Mouse (Mus musculus) bone marrow, adult 2 months (tissue): Measurements from ENCODE around the gene Ssna1. TPM values are rescaled to one million over a fixed set of nuclear protein-coding genes. Genes with fewer than 3 reads are reported as not detected.

Experiments
- H3K27ac ChIP-seq: fragments of 200-500 bp; 2 replicates; pipeline ENCODE4 v1.5.1; 2012; ENCODE audit warnings: low read depth, mild to moderate bottlenecking, control low read depth, inconsistent platforms, low read length; ENCODE audit not compliant: control insufficient read depth, poor library complexity, insufficient read depth
- H3K4me1 ChIP-seq: fragments of 200-500 bp; 2 replicates; pipeline ENCODE4 v1.6.1; 2011; ENCODE audit warnings: low read length; ENCODE audit not compliant: control insufficient read depth, insufficient read depth
- H3K4me3 ChIP-seq: fragments of 200-500 bp; replicated peaks from 2 replicates; pipeline ENCODE3; 2011; ENCODE audit warnings: mild to moderate bottlenecking, low read depth, low read length, control low read depth; ENCODE audit not compliant: control insufficient read depth
- CTCF ChIP-seq: fragments of 200-500 bp; IDR thresholded peaks from 2 replicates; pipeline ENCODE4 v1.5.1; 2011; ENCODE audit warnings: low read length, control low read depth; ENCODE audit not compliant: control insufficient read depth, insufficient read depth
- POLR2A ChIP-seq: fragments of 200-500 bp; IDR thresholded peaks from 2 replicates; pipeline ENCODE4 v1.6.1; 2011; ENCODE audit warnings: low read depth, mild to moderate bottlenecking, control low read depth, low read length, borderline replicate concordance; ENCODE audit not compliant: control insufficient read depth
- WGBS: fragments of 180-500 bp; shearing (Covaris S2); methylation state at CpG from one replicate; pipeline ENCODE4 v1.1.7; 2018; 5-methylcytosine and 5-hydroxymethylcytosine counted together
- polyA plus RNA-seq: library from polyadenylated mRNA; stranded (reverse); fragments of >200 nt; gene quantifications from 2 replicates; pipeline ENCODE4 v1.2.4, GENCODE M21; 2011; ENCODE audit warnings: low replicate concordance; ENCODE audit not compliant: missing spikeins, insufficient read depth, insufficient read length

Ssna1 gene
- 48.8 and 65.8 TPM in 2 replicates for polyA plus RNA-seq

DNA sequence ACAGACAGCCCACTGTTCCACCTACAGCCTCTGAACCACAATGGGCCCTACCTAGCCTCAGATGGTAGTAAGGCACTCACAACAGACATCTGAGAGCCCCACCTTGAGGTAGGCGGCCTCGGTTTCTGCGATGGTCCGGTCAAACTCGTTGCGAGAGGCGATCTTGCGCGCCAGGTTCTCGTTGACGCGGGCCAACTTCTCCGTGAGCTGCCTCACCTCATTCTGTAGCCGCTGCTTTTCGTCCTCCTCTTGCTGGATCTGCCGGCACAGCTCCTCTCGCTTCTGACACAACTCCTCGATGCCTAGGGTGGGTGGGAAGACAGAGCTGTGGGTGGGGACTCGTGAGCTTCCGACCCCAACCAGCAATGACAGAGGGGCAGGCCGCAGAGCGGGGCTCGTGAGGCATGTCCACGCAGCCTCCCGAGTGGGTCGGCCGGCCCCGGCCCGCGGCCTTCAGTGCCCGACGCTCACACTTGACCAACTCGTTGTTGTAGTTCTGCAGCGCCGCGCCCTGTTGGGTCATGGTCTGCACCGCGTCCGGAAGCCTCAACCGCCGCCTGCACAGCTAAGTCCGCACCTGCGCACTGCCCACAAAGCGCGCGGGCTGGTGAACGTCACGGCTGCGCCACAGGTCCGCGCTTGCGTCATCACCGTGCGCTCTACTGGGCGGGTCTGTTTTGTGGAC, at the start of gene Ssna1, which contains the start of gene Anapc2:
TSS of gene Ssna1 (minus strand) at position 612 of the 685 bp plus-strand sequence.
TSS of gene Anapc2 (plus strand) at position 652 of the 685 bp plus-strand sequence.
- peaks cover 5% of the 10 kb centered on the region for H3K4me1 ChIP-seq
- TF ChIP-seq CTCF = peak; percentile 38; the same call in 1 of the 2 replicates
- peak; percentile 97 for TF ChIP-seq POLR2A
- peak within 1 kb of the TSS; percentile 85 for H3K27ac ChIP-seq
- peak within 1 kb of the TSS; percentile 93 for H3K4me3 ChIP-seq
- under 1% methylated on average over 55 of the region's 55 CpGs for WGBS

DNA sequence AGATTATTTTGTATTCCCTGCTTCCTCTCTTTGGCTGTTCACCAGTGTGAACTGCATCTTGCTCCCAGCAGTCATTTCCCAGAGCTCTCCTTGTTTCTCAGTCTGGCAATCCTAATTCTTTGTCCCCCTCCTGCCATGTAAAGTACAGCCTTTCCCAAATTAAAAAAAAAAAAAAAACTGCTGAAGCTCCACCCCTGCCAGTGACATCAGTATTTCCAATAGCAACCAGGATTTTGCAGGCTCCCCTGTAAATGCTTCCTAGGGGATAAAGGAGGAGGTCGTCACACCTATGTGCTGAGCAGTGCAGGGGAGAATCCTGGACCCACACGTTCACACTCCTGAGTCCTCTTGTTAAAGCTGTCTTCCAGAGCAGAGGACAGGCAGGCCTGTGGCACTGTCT, 47.8 kb upstream of the Ssna1 start:
- no peak for TF ChIP-seq POLR2A
- no peak for TF ChIP-seq CTCF
- H3K27ac ChIP-seq = no peak overlapping the region
- no peaks in the 10 kb centered on the region; the same call in 1 of the 2 replicates for H3K4me1 ChIP-seq
- no peak overlapping the region for H3K4me3 ChIP-seq
- 32% methylated on average over 2 of the region's 2 CpGs for WGBS

DNA sequence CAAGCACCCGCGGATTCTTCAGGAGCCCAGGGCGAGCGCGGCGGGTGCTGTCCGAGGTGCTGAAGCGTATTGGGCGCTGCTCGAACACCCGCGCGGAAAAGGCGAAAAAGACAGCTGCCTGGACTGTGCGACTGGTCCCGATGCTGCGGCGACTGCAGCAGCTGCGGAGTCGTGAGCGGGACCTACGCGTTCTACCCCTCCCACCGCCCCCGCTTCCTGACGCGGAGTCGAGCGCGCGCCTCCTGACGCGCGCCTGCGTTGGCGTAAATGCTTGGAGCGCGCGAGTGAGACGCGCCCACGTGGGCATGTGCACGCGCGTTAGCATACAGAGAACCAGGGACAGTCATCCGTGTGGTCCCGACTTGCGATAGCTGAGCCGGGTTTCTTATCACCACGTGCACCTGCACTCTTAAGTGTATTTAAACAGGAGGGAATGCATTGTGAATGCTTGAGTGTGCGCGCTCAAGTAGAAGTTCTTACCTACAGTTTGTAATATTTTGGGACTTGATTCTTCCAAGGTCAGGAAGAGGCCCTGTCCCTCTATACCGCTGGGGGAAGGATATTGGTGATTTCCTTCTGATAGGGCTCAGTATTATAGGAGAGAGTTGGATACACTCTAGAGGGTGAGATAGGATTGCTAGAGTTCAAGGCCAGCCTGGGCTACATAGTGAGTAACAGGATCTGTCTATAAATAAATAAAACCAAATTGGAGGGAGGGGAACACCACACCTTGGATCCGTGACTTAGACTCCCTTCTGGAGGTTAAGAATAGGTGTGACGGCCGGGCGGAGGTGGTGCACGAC, 46.9 kb upstream of the Ssna1 start, which contains the start of gene Grin1:
TSS of gene Grin1 (minus strand) at position 217 of the 803 bp plus-strand sequence.
- WGBS = 12% methylated on average over 56 of the region's 58 CpGs
- TF ChIP-seq POLR2A = no peak
- TF ChIP-seq CTCF = no peak

DNA sequence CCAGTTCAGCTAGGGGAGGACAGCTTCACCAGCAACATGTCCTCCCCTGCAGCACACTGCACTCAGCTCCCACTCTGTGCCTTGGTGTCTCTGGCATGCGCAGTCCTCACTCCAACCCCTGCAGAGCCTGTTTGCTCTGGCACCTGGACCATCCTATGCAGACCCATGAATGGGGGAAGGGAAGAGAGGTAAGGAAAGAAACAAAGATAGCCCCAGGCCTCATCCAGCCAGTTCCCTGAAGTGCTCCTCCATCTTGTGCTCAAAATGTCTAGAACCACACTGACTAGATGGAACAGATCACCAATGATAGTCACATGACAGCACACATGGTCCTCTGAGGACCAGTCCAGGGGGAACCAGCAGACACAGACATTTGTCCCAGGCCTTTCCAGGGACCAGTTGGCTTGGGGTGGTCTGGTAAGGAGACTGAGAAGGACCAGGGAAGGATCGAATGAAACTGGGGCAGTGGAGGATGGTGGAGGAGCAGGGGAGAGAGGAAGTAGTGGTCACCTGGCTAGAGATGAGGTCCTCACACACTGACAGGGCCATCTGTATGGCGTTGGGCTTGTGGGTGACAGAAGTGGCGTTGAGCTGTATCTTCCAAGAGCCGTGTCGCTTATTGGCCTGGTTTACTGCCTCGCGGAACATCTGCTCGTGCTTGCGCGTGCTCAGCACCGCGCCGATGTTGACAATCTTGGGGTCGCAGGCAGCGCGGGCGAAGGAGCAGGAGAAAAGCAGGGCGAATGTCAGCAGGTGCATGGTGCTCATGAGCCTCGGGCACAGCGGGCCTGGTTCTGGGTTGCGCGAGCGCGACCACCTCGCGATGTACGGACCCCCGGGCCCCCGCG, 46.1 kb upstream of the Ssna1 start:
- 8% methylated on average over 31 of the region's 31 CpGs for WGBS
- TF ChIP-seq POLR2A (no peak), CTCF (no peak)
- no peak overlapping the region for H3K27ac ChIP-seq
- no peaks in the 10 kb centered on the region; the same call in none of the 2 replicates for H3K4me1 ChIP-seq
- H3K4me3 ChIP-seq = no peak overlapping the region

More for the DNA sequence above, 46.9 kb upstream of the Ssna1 start, which contains the start of gene Grin1:
- no peak within 1 kb of the TSS for H3K4me3 ChIP-seq
- no peak within 1 kb of the TSS for H3K27ac ChIP-seq
- no peaks in the 10 kb centered on the region; the same call in 1 of the 2 replicates for H3K4me1 ChIP-seq

DNA sequence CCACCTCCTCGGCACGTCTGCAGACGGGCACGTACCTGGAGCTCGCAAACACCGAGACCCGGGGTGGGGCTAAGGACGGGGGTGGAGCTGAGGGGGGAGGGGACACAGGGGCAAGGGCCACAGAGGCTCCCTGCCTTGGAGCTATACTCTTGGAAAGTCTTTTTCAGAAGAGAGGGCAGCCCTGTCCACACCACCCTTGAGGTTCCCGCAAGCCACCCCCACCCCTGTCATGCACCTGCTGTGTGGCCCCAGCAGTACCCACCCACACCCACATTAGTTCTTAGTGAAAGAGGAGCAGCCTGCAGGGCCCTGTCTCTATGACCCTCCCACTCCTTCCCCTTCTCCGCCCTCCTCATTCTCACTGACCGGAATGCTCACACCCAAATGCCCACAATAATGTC, 39.3 kb upstream of the Ssna1 start:
- Histone ChIP-seq H3K27ac (no peak overlapping the region), H3K4me1 (no peaks in the 10 kb centered on the region; the same call in 1 of the 2 replicates), H3K4me3 (no peak overlapping the region)
- 5% methylated on average over 11 of the region's 11 CpGs for WGBS
- TF ChIP-seq POLR2A = no peak
- no peak for TF ChIP-seq CTCF

DNA sequence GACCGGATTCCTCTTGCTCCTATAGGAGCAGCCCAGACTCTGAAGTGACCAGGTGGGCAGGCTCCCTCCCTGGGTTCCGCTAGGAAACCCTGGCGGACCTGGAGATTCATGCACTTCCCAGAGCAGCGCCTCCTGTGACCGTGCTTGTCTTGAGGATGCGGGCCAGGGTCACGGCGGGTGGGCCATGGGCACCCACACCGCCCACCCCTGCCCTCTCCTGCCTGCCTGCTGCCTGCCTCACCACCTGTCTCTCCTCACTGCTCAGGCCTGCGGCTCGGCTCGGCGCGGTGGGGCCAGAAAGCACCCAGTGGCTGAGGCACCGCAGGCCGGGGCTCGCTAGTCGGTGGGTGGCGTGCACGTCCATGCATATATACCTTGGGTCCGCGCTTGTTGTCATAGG, 38.7 kb upstream of the Ssna1 start:
- Histone ChIP-seq H3K4me1 (no peaks in the 10 kb centered on the region; the same call in 1 of the 2 replicates), H3K4me3 (no peak overlapping the region), H3K27ac (no peak overlapping the region)
- TF ChIP-seq POLR2A (no peak), CTCF (no peak)
- WGBS = 5% methylated on average over 22 of the region's 22 CpGs

DNA sequence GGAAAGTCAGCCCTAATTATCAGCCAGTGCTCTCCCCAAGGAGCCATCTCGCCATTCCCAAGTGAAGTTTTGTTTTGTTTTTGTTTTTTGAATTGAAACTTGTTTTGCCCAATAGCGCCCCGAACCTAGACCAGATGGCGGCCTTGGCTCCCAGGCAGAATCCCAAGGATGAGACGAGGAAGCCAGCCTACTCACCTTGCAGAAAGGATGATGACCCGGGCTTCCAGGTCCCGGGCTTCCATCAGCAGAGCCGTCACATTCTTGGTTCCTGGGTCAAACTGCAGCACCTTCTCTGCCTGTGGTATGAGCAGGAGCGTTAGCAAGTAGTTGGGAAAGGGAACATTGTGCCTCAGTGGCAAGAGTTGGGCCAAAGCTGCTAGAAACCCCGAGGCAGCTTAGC, 37.9 kb upstream of the Ssna1 start:
- no peak overlapping the region for H3K4me3 ChIP-seq
- no peak for TF ChIP-seq POLR2A
- TF ChIP-seq CTCF = no peak
- 49% methylated on average over 10 of the region's 10 CpGs for whole genome bisulfite sequencing

More for the DNA sequence above, 37.9 kb upstream of the Ssna1 start:
- H3K27ac ChIP-seq = no peak overlapping the region
- H3K4me1 ChIP-seq = no peaks in the 10 kb centered on the region; the same call in 1 of the 2 replicates
